Mouse (Mus musculus) monocyte, adult 5-6 weeks (primary cell): Measurements from ENCODE around the gene Slc18a2. TPM values are rescaled to one million over a fixed set of nuclear protein-coding genes. Genes with fewer than 3 reads are reported as not detected.

Experiments used
- total RNA-seq: library from RNA; stranded (forward); fragments of 200-1000, 200-491, 200-594 nt; gene quantifications from 3 replicates; pipeline ENCODE4 v1.2.3, GENCODE M21; 2017

The Slc18a2 gene
- total RNA-seq, 1 experiment from 2014 or later: 7.2 TPM

Other genes starting within 250 kb of the Slc18a2 start
- gene Shtn1, start 184.8 kb upstream of the Slc18a2 start, total RNA-seq: 4.2 to 9.3 TPM (median 6.3 TPM) in 3 replicates
- not detected in 3 replicates for gene Vax1, start 90.8 kb upstream of the Slc18a2 start, total RNA-seq
- not detected in 3 replicates for gene Kcnk18, start 41.7 kb upstream of the Slc18a2 start, total RNA-seq
- gene Rps12-ps3, start 61.4 kb downstream of the Slc18a2 start, total RNA-seq: 191 to 497 TPM (median 426 TPM) in 3 replicates
- 54.7 to 72.0 TPM (median 56.5 TPM) in 3 replicates for gene Pdzd8, start 84.9 kb downstream of the Slc18a2 start, total RNA-seq
- not detected in 3 replicates for gene Emx2, start 197.5 kb downstream of the Slc18a2 start, total RNA-seq